Mouse (Mus musculus) liver, postnatal 0 days (tissue): ENCODE measurements at regions not wholly inside any gene's neighbourhood (a gene's known extent, or its start where the extent isn't known, plus 50 kb on each side); places are given as distances from the start of the nearest gene placed in this dataset.

ENCODE experiments used
- CTCF ChIP-seq: sonication (generic); IDR thresholded peaks from 2 replicates; pipeline ENCODE4 v1.5.1; 2016; ENCODE audit warnings: antibody characterized with exemption, low read depth
- EP300 ChIP-seq: IDR thresholded peaks from 2 replicates; pipeline ENCODE4 v1.6.1; 2016; ENCODE audit warnings: antibody characterized with exemption, low read depth, mild to moderate bottlenecking

GRCm38 (mm10) chr4:69015396-69015795 is 61.2 kb upstream of the Brinp1 start:
- TF ChIP-seq CTCF, result no peak
- no peak for TF ChIP-seq EP300
